Mouse (Mus musculus): ENCODE measurements around the gene Timp4.
A peak's percentile ranks its signal among the peaks of the same experiment; 100 is the strongest.

The Timp4 gene

GRCm38 (mm10) chr6:115252099-115252873 is at the start of gene Timp4:
Gene Timp4, minus strand, starts transcription at chr6:115252205.
- no peak for DNase-seq

- no peak for DNase-seq
These were observed 41.9 kb upstream of the Timp4 start for GRCm38 (mm10) chr6:115293877-115294276.

GRCm38 (mm10) chr6:115292621-115293020 is 40.6 kb upstream of the Timp4 start:
- no peak for DNase-seq

- no peak for DNase-seq
These were observed 39.8 kb upstream of the Timp4 start for GRCm38 (mm10) chr6:115291823-115292222.

- DNase-seq: no peak
These were observed 39.1 kb upstream of the Timp4 start for GRCm38 (mm10) chr6:115291068-115291467.

- DNase-seq: no peak
These were observed 38.6 kb upstream of the Timp4 start for GRCm38 (mm10) chr6:115290561-115290960.

GRCm38 (mm10) chr6:115288223-115288622 is 36.2 kb upstream of the Timp4 start:
- DNase-seq: no peak

GRCm38 (mm10) chr6:115286441-115286840 is 34.4 kb upstream of the Timp4 start:
- no peak for DNase-seq

- DNase-seq: no peak
These were observed 32.1 kb upstream of the Timp4 start for GRCm38 (mm10) chr6:115284153-115284552.

GRCm38 (mm10) chr6:115279639-115280038 is 27.6 kb upstream of the Timp4 start:
- DNase-seq: no peak

GRCm38 (mm10) chr6:115278086-115278485 is 26.1 kb upstream of the Timp4 start:
- no peak for DNase-seq

- no peak for DNase-seq
These were observed 23.3 kb upstream of the Timp4 start for GRCm38 (mm10) chr6:115275116-115275815.

- no peak for DNase-seq
These were observed 22.7 kb upstream of the Timp4 start for GRCm38 (mm10) chr6:115274705-115275104.

GRCm38 (mm10) chr6:115273346-115273745 is 21.3 kb upstream of the Timp4 start:
- DNase-seq: no peak

GRCm38 (mm10) chr6:115271866-115272271 is 19.9 kb upstream of the Timp4 start:
- peak; percentile 55 for DNase-seq

GRCm38 (mm10) chr6:115271326-115271725 is 19.3 kb upstream of the Timp4 start:
- no peak for DNase-seq

GRCm38 (mm10) chr6:115270085-115270484 is 18.1 kb upstream of the Timp4 start:
- no peak for DNase-seq

- DNase-seq: no peak
These were observed 17.6 kb upstream of the Timp4 start for GRCm38 (mm10) chr6:115269561-115269960.

GRCm38 (mm10) chr6:115268551-115269385 is 16.8 kb upstream of the Timp4 start:
- DNase-seq: no peak

GRCm38 (mm10) chr6:115267916-115268315 is 15.9 kb upstream of the Timp4 start:
- DNase-seq: peak; percentile 80

- no peak for DNase-seq
These were observed 14.8 kb upstream of the Timp4 start for GRCm38 (mm10) chr6:115266791-115267190.

- no peak for DNase-seq
These were observed 8.5 kb upstream of the Timp4 start for GRCm38 (mm10) chr6:115260507-115260906.

- no peak for DNase-seq
These were observed 3.2 kb upstream of the Timp4 start for GRCm38 (mm10) chr6:115255171-115255570.
